In the genomic region with DNA sequence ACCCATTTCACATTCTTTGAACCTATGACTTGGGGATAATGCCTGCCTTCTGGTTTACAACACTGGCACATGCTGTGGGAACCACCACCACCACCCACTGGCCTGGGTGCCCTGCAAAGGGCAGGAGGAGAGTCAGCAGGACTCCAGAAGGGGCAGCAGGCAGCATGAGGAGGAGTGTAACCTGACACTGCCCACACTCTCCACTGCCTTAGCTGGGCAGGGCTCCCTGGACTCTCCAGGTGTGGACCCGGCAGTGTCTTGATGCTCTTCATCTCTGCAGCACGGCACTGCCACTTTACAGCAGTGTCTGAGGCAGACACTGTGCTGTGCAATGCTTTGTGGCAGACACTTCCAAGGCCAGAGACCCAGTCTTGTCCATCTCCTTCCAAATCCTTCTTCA, we compare ENCODE assay signal across 26 mouse cellular contexts.
"Had no signal": no experiment of that assay in that cellular context is flagged by ENCODE, and none has a peak within 500 bp of the region (broad histone marks: within the 10 kb centered on the region; RNA-seq: fewer than 3 reads in every experiment).

No protein-coding gene starts in this region.

- H3K9ac ChIP-seq: heart, embryonic 13.5 days; heart, embryonic 15.5 days; hindbrain, embryonic 12.5 days; hindbrain, embryonic 14.5 days; intestine, embryonic 15.5 days; limb, embryonic 12.5 days; liver, embryonic 13.5 days; liver, embryonic 15.5 days had no signal

- H3K36me3 ChIP-seq: heart, embryonic 13.5 days; heart, embryonic 15.5 days; hindbrain, embryonic 12.5 days; intestine, embryonic 15.5 days; limb, embryonic 10.5 days; limb, embryonic 12.5 days; liver, embryonic 13.5 days; liver, embryonic 15.5 days had no signal

- DNase-seq: gastrocnemius, postnatal 14 days; gastrocnemius, postnatal 36 days; heart, adult 11 months; heart, adult 2 months; heart, postnatal 14 days; heart, postnatal 36 days; kidney, adult 2 months; kidney, adult 9 months; kidney, postnatal 4 days; liver; liver, embryonic 13.5 days had no signal

- H3K4me1 ChIP-seq: heart, embryonic 13.5 days; heart, embryonic 15.5 days; hindbrain, embryonic 12.5 days; intestine, embryonic 15.5 days; liver, embryonic 13.5 days had no signal

- H3K27ac ChIP-seq: heart, adult 2 months; heart, embryonic 13.5 days; heart, embryonic 15.5 days; hindbrain, embryonic 12.5 days; hindbrain, embryonic 14.5 days; intestine, embryonic 15.5 days; layer of hippocampus, adult 2 months; left cerebral cortex, adult 2 months; limb, embryonic 10.5 days; limb, embryonic 12.5 days; liver, embryonic 13.5 days; liver, embryonic 15.5 days had no signal

- ATAC-seq: hindbrain, embryonic 16.5 days; inflammation-experienced regulatory T-cells, adult 6 months; intestine, embryonic 15.5 days; intestine, postnatal 0 days had no signal

- H3K4me2 ChIP-seq: heart, embryonic 11.5 days; heart, embryonic 13.5 days; heart, embryonic 15.5 days; hindbrain, embryonic 12.5 days; hindbrain, embryonic 14.5 days; intestine, embryonic 15.5 days; limb, embryonic 12.5 days; liver, embryonic 11.5 days; liver, embryonic 13.5 days; liver, embryonic 15.5 days had no signal

- H3K9me3 ChIP-seq: heart, embryonic 13.5 days; heart, embryonic 15.5 days; hindbrain, embryonic 12.5 days; intestine, embryonic 15.5 days; limb, embryonic 10.5 days; limb, embryonic 12.5 days; liver, embryonic 13.5 days; liver, embryonic 15.5 days had no signal

- H3K27me3 ChIP-seq: heart, embryonic 13.5 days; heart, embryonic 15.5 days; hindbrain, embryonic 12.5 days; intestine, embryonic 15.5 days; limb, embryonic 12.5 days; liver, embryonic 13.5 days; liver, embryonic 15.5 days had no signal

- H3K4me3 ChIP-seq: heart, adult 2 months; heart, embryonic 13.5 days; heart, embryonic 15.5 days; hindbrain, embryonic 12.5 days; intestine, embryonic 15.5 days; layer of hippocampus, adult 2 months; left cerebral cortex, adult 2 months; limb, embryonic 10.5 days; limb, embryonic 12.5 days; liver, embryonic 13.5 days; liver, embryonic 15.5 days had no signal
